12 mouse cellular contexts compared by ENCODE assay signal in the genomic region with DNA sequence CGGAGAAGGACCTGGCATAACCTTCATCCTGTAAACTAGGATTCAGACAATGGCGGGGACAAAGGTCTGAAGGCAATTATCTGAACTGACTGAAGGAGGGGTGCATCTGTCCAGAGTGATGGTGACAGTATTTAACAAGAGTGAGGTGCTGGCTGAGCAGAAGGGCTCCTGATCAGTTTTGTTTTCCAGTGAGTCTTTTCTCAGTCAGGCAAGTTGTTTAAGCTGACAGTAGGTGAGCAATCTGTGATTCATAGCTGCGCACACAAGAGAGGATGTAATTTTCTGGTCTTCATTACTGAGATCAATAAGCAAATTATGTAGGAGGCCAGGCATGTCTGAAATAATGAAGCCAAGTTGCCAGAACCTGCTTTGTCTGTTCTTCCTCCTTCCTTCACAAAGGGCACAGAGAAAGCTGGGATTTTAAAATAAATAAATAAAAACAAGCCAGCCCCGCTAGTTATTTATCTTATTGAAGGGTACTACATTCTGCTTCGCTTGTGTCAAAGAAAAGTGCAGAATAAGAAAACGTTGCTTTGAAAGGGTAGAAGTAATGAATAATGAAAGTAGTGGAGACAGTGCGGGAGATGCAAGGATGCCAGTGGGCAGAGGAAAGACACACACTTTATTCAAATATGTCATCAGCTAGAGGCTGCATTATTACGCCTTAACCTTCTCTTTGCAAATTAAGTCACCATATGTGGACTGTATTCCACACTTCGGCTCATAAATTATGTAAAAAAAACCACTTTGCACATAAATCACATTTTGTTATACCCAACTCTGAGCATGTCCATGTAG.
DNase-seq lines count a peak whose midpoint lies in the region; ATAC-seq and TF ChIP-seq lines count a peak whose summit lies in the region.
"Had no signal": no experiment of that assay in that cellular context is flagged by ENCODE, and none has a peak within 500 bp of the region (broad histone marks: within the 10 kb centered on the region; RNA-seq: fewer than 3 reads in every experiment).

No protein-coding gene starts in this region.

- no peak overlapping the region for H3K27ac ChIP-seq in heart, embryonic 14.5 days (replicated peaks in 1 of 2; ENCODE audit: control insufficient read depth in 1 of 2, insufficient read depth in 1 of 2, low read depth in 2 of 2, low read length in 2 of 2)
- no peak overlapping the region for H3K27ac ChIP-seq in heart, adult 2 months
- no peak overlapping the region for H3K27ac ChIP-seq in neural tube, embryonic 11.5 days (ENCODE audit: low read depth, low read length)
- no peak overlapping the region for H3K27ac ChIP-seq in hindbrain, embryonic 15.5 days (replicated peaks)
- H3K27ac ChIP-seq in neural tube, embryonic 15.5 days (replicated peaks), result no peak overlapping the region
- H3K27ac ChIP-seq: embryonic facial prominence, embryonic 15.5 days had no signal

- H3K9me3 ChIP-seq in heart, embryonic 14.5 days (ENCODE audit: control insufficient read depth, low read length), result no peaks in the 10 kb centered on the region
- no peaks in the 10 kb centered on the region for H3K9me3 ChIP-seq in neural tube, embryonic 11.5 days (ENCODE audit: control insufficient read depth, low read length)
- no peaks in the 10 kb centered on the region for H3K9me3 ChIP-seq in hindbrain, embryonic 15.5 days
- H3K9me3 ChIP-seq in neural tube, embryonic 15.5 days (replicated peaks), result no peaks in the 10 kb centered on the region
- H3K9me3 ChIP-seq: embryonic facial prominence, embryonic 15.5 days had no signal

- H3K36me3 ChIP-seq in heart, embryonic 14.5 days (ENCODE audit: control insufficient read depth, insufficient read depth, low read length), result no peaks in the 10 kb centered on the region
- no peaks in the 10 kb centered on the region for H3K36me3 ChIP-seq in heart, adult 2 months (ENCODE audit: control insufficient read depth, insufficient read depth, low read length)
- no peaks in the 10 kb centered on the region for H3K36me3 ChIP-seq in neural tube, embryonic 11.5 days (ENCODE audit: control insufficient read depth, insufficient read depth, low read length)
- H3K36me3 ChIP-seq in hindbrain, embryonic 15.5 days, result no peaks in the 10 kb centered on the region
- H3K36me3 ChIP-seq in neural tube, embryonic 15.5 days, result no peaks in the 10 kb centered on the region
- H3K36me3 ChIP-seq: embryonic facial prominence, embryonic 15.5 days had no signal

- TF ChIP-seq CTCF in heart, adult 2 months (IDR thresholded peaks at IDR 0.05), result no peak

- no peak for TF ChIP-seq POLR2A in heart, adult 2 months (IDR thresholded peaks at IDR 0.05; ENCODE audit: insufficient read depth, low read depth, low read length)

- H3K27me3 ChIP-seq in heart, embryonic 14.5 days (ENCODE audit: control insufficient read depth, insufficient read depth, low read length), result no peaks in the 10 kb centered on the region
- no peaks in the 10 kb centered on the region for H3K27me3 ChIP-seq in heart, adult 2 months (ENCODE audit: control insufficient read depth, insufficient read depth, low read length)
- no peaks in the 10 kb centered on the region for H3K27me3 ChIP-seq in neural tube, embryonic 11.5 days (ENCODE audit: control insufficient read depth, insufficient read depth, low read length)
- H3K27me3 ChIP-seq in hindbrain, embryonic 15.5 days, result no peaks in the 10 kb centered on the region
- H3K27me3 ChIP-seq in neural tube, embryonic 15.5 days (replicated peaks), result no peaks in the 10 kb centered on the region
- H3K27me3 ChIP-seq: embryonic facial prominence, embryonic 15.5 days had no signal

- H3K4me2 ChIP-seq in heart, embryonic 14.5 days (ENCODE audit: low read length), result peak overlapping the region; percentile 58
- no peak overlapping the region for H3K4me2 ChIP-seq in neural tube, embryonic 11.5 days (ENCODE audit: low read depth)
- peak overlapping the region; percentile 38 for H3K4me2 ChIP-seq in hindbrain, embryonic 15.5 days
- H3K4me2 ChIP-seq in neural tube, embryonic 15.5 days, result peak overlapping the region; percentile 23
- H3K4me2 ChIP-seq: embryonic facial prominence, embryonic 15.5 days had no signal

- peak overlapping the region in 1 of 2 experiments; percentile 16; a peak in 2 of 4 replicates for H3K4me3 ChIP-seq in heart, embryonic 14.5 days (ENCODE audit: control insufficient read depth in 1 of 2, insufficient read depth in 1 of 2, low read depth in 1 of 2, low read length in 2 of 2)
- no peak overlapping the region for H3K4me3 ChIP-seq in heart, adult 2 months
- no peak overlapping the region for H3K4me3 ChIP-seq in neural tube, embryonic 11.5 days (ENCODE audit: low read depth, low read length)
- H3K4me3 ChIP-seq in hindbrain, embryonic 15.5 days, result no peak overlapping the region
- H3K4me3 ChIP-seq in neural tube, embryonic 15.5 days (replicated peaks), result no peak overlapping the region
- H3K4me3 ChIP-seq: embryonic facial prominence, embryonic 15.5 days had no signal

- H3K4me1 ChIP-seq in heart, embryonic 14.5 days (ENCODE audit: control insufficient read depth in 2 of 2, insufficient read depth in 2 of 2, low read length in 2 of 2), result peaks cover 2 to 5% of the 10 kb centered on the region in 2 experiments; a peak in 1 of 4 replicates
- H3K4me1 ChIP-seq in heart, adult 2 months (ENCODE audit: control insufficient read depth, insufficient read depth, low read length), result no peaks in the 10 kb centered on the region
- no peaks in the 10 kb centered on the region for H3K4me1 ChIP-seq in neural tube, embryonic 11.5 days (ENCODE audit: control insufficient read depth, insufficient read depth, low read length)
- peaks cover 7% of the 10 kb centered on the region; the same call in 1 of the 2 replicates for H3K4me1 ChIP-seq in hindbrain, embryonic 15.5 days (replicated peaks)
- H3K4me1 ChIP-seq in neural tube, embryonic 15.5 days, result no peaks in the 10 kb centered on the region
- H3K4me1 ChIP-seq: embryonic facial prominence, embryonic 15.5 days had no signal

- peak overlapping the region; percentile 38; the same call in 1 of the 2 replicates for H3K9ac ChIP-seq in heart, embryonic 14.5 days (ENCODE audit: low read length)
- no peak overlapping the region for H3K9ac ChIP-seq in heart, adult 2 months (ENCODE audit: low read depth, low read length)
- no peak overlapping the region for H3K9ac ChIP-seq in neural tube, embryonic 11.5 days (ENCODE audit: low read length)
- no peak overlapping the region for H3K9ac ChIP-seq in hindbrain, embryonic 15.5 days
- H3K9ac ChIP-seq in neural tube, embryonic 15.5 days (replicated peaks), result no peak overlapping the region
- H3K9ac ChIP-seq: embryonic facial prominence, embryonic 15.5 days had no signal

- DNase-seq in heart, adult 2 months, result no peak
- DNase-seq in neural tube, embryonic 11.5 days (ENCODE audit: low spot score), result no peak
- DNase-seq in neural tube, embryonic 10.5 days (ENCODE audit: extremely low spot score, low spot score), result no peak
- no peak for DNase-seq in testis, postnatal 10 days (ENCODE audit: low spot score)
- DNase-seq: adrenal gland, postnatal 36 days; cerebellum, adult 2 months; liver had no signal

- no peaks in the 10 kb centered on the region for H3K79me2 ChIP-seq in heart, adult 2 months (replicated peaks; ENCODE audit: control insufficient read depth, insufficient read depth, low read length)

- intact Hi-C loops in heart, adult 2 months (cut with DNase I), result no loop called here

- WGBS in heart, embryonic 14.5 days, result 47% methylated on average over 9 of the region's 9 CpGs
- 44% methylated on average over 9 of the region's 9 CpGs for WGBS in heart, adult 2 months
- 67% methylated on average over 9 of the region's 9 CpGs for WGBS in neural tube, embryonic 11.5 days
- WGBS in hindbrain, embryonic 15.5 days, result 35% methylated on average over 9 of the region's 9 CpGs
- 51% methylated on average over 9 of the region's 9 CpGs for WGBS in neural tube, embryonic 15.5 days

- TF ChIP-seq EP300 in heart, adult 2 months (IDR thresholded peaks at IDR 0.05; ENCODE audit: insufficient read depth, low read depth, low read length), result no peak

- no peak for ATAC-seq in heart, embryonic 14.5 days (ENCODE audit: insufficient number of reproducible peaks, insufficient read depth, low FRiP score, low read depth)
- ATAC-seq in neural tube, embryonic 11.5 days (ENCODE audit: insufficient read depth, low FRiP score, low TSS enrichment), result peak; percentile 23
- peak; percentile 59; the same call in 1 of the 2 replicates for ATAC-seq in hindbrain, embryonic 15.5 days (ENCODE audit: low FRiP score, low read depth)
- ATAC-seq in neural tube, embryonic 15.5 days (ENCODE audit: low FRiP score), result no peak
- ATAC-seq: intestine, embryonic 16.5 days had no signal

Comparison
In these comparisons a context has a peak if more than half of its experiments do, and no peak if none do; other contexts are left out.
1. ATAC-seq: peak in neural tube, embryonic 11.5 days (single experiment) and hindbrain, embryonic 15.5 days (single experiment); none in heart, embryonic 14.5 days (single experiment) and neural tube, embryonic 15.5 days (single experiment).